Mouse (Mus musculus) ES-E14 (cell line): ENCODE results near the gene Nap1l1.

Experiments
- CHD2 ChIP-seq: IDR thresholded peaks from 2 replicates; pipeline ENCODE4 v1.6.1; 2014; ENCODE audit warnings: mild to moderate bottlenecking, low read depth, low read length, inconsistent platforms
- HCFC1 ChIP-seq: IDR thresholded peaks from 2 replicates; pipeline ENCODE4 v1.6.1; 2012; ENCODE audit warnings: low read length, inconsistent platforms, borderline replicate concordance; ENCODE audit not compliant: insufficient read depth
- MAFK ChIP-seq: IDR thresholded peaks from 2 replicates; pipeline ENCODE4 v1.6.1; 2014; ENCODE audit warnings: mild to moderate bottlenecking, low read depth, low read length, inconsistent platforms; ENCODE audit not compliant: insufficient read depth
- ZC3H11A ChIP-seq: IDR thresholded peaks from 2 replicates; pipeline ENCODE4 v1.6.1; 2012; ENCODE audit warnings: low read depth, mild to moderate bottlenecking, inconsistent platforms, low read length, borderline replicate concordance
- ZNF384 ChIP-seq: IDR thresholded peaks from 2 replicates; pipeline ENCODE4 v1.6.1; 2012; ENCODE audit warnings: low read depth, low read length, inconsistent platforms

DNA sequence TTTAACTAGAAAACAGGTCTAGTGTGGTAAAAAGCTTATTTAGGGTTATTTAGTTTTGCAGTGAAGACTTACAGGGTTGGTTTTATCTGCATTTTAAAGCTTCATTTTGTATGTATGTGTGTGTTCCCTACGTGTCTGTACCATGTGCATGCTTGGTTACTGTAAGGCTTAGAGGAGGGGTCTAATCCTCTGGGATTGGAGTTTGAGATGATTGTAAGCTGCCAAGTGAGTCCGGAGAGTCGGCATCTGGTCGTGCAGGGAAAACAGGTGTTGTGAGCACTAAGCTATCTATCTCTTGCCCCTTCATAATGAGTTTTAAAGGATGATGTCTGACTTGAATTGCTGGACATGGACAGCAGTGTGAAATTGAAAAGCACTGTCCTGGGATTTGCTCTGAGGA, 3.3 kb downstream of the Nap1l1 start:
- TF ChIP-seq MAFK (no peak), ZNF384 (no peak), ZC3H11A (no peak), CHD2 (no peak), HCFC1 (no peak)
